Mouse (Mus musculus) myocyte (in vitro differentiated cells): ENCODE measurements at regions not wholly inside any gene's neighbourhood (a gene's known extent, or its start where the extent isn't known, plus 50 kb on each side); places are given as distances from the start of the nearest gene placed in this dataset.

Experiments
- CEBPB ChIP-seq: IDR thresholded peaks from 2 replicates; pipeline ENCODE4 v1.6.1; 2011; ENCODE audit warnings: mild to moderate bottlenecking, moderate library complexity; ENCODE audit not compliant: poor library complexity, insufficient read depth, severe bottlenecking
- E2F4 ChIP-seq: IDR thresholded peaks from one replicate; pipeline ENCODE4 v1.6.1; 2011; ENCODE audit warnings: mild to moderate bottlenecking, control low read depth, moderate library complexity; ENCODE audit not compliant: insufficient read depth
- MAX ChIP-seq: IDR thresholded peaks from one replicate; pipeline ENCODE4 v1.6.1; 2011; ENCODE audit warnings: low read depth, mild to moderate bottlenecking, control low read depth
- MYOG ChIP-seq, 3 experiments: IDR thresholded peaks; one replicate each; pipeline ENCODE4 v1.6.1; 2011; ENCODE audit warnings: control low read depth in 2 of 3, low read depth in 2 of 3, mild to moderate bottlenecking in 2 of 3; ENCODE audit not compliant: insufficient read length in 2 of 3, control insufficient read depth in 1 of 3, insufficient read depth in 1 of 3
- POLR2A ChIP-seq: IDR thresholded peaks from one replicate; pipeline ENCODE4 v1.6.1; 2011; ENCODE audit warnings: low read depth, mild to moderate bottlenecking, control low read depth, moderate library complexity; ENCODE audit not compliant: insufficient read length
- POLR2AphosphoS2 ChIP-seq: IDR thresholded peaks from one replicate; pipeline ENCODE4 v1.6.1; 2011; ENCODE audit warnings: low read depth, control low read depth; ENCODE audit not compliant: insufficient read length
- TCF12 ChIP-seq: IDR thresholded peaks from one replicate; pipeline ENCODE4 v1.6.1; 2011; ENCODE audit warnings: mild to moderate bottlenecking, control low read depth; ENCODE audit not compliant: poor library complexity, insufficient read depth, severe bottlenecking
- TCF3 ChIP-seq: IDR thresholded peaks from one replicate; pipeline ENCODE4 v1.6.1; 2011; ENCODE audit warnings: low read depth, control low read depth; ENCODE audit not compliant: insufficient read length
- USF1 ChIP-seq: IDR thresholded peaks from one replicate; pipeline ENCODE4 v1.6.1; 2011; ENCODE audit warnings: low read depth, mild to moderate bottlenecking, control low read depth, moderate library complexity

- TF ChIP-seq POLR2A (no peak), CEBPB (no peak), E2F4 (no peak), USF1 (no peak), TCF12 (no peak), MAX (no peak), MYOG (IDR thresholded peaks at IDR 0.05; ENCODE audit: control insufficient read depth in 1 of 3, insufficient read depth in 1 of 3, insufficient read length in 2 of 3, low read depth in 2 of 3) (no peak), POLR2AphosphoS2 (no peak), TCF3 (no peak)
These were observed 299.6 kb upstream of the Ldb2 start for GRCm38 (mm10) chr5:45099082-45099481.
